Mouse (Mus musculus) megakaryocyte progenitor cell, adult 5-6 weeks (primary cell): Measurements from ENCODE around the gene Uxs1. TPM values are rescaled to one million over a fixed set of nuclear protein-coding genes. Genes with fewer than 3 reads are reported as not detected.

ENCODE experiments used
- ATAC-seq: replicated peaks from 2 replicates; pipeline ENCODE4 v1.8.0; 2016; ENCODE audit warnings: mild to moderate bottlenecking, moderate TSS enrichment, inconsistent platforms; ENCODE audit not compliant: poor library complexity
- total RNA-seq, 2 experiments: library from RNA; stranded (forward) in 1 of 2; stranded (reverse) in 1 of 2; fragments of 157-497, 149-512 nt in 1 of 2; fragments of 200-1000 nt in 1 of 2; gene quantifications; 2 replicates each; pipeline versions ENCODE4 v1.2.3 to v1.2.4; 2015 to 2017

Uxs1 gene
- total RNA-seq (2015) (28.0 and 32.7 TPM in 2 replicates), total RNA-seq (2017) (30.7 and 49.6 TPM in 2 replicates)

GRCm38 (mm10) chr1:43827763-43828194 is at the start of gene Uxs1:
Gene Uxs1 (minus strand): TSS chr1:43827800.
- peak; percentile 90 for ATAC-seq

DNA sequence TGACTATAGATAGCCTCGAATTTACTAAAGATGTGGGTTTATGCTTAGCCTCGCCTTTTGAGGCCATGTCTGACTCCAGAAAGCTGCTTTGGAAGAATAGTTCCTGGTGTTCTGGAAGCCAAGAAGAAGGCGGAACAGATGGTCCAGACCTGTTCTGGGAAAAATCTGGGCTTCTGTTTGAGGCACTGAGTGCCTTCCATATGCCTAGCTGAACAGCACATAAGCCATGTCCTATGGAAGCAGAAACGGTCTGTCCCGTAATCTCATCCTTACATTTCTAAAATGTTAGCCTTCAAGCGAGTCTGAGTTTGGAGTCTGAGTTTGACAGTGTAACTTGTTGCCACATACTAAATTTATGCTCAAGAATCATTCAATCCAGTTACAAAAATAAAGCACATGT is 49.6 kb upstream of the Uxs1 start:
- ATAC-seq = no peak

- ATAC-seq = no peak
Observed at GRCm38 (mm10) chr1:43871116-43871515, 43.5 kb upstream of the Uxs1 start.

- ATAC-seq = no peak
Observed at GRCm38 (mm10) chr1:43868510-43868909, 40.9 kb upstream of the Uxs1 start.

- no peak for ATAC-seq
Observed at GRCm38 (mm10) chr1:43864758-43865157, 37.2 kb upstream of the Uxs1 start.

DNA sequence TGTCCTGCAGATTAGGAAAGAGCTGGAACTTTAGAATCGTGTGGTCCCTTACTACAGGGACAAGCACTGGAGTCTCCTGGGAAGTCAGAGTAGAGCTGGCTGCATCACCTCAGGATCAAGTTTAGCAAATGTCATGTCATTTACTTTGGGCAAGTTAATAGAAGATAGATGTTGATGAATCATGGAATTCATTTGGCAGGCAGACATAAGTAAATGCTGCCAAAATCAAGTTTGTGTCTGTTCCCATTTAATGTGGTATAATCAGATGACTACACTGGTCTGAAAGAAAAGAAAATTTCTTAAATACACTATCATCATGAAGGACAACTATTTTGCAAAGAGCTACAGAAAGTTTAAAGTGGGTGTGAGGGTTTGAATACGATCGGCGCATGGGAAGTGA is 35.0 kb upstream of the Uxs1 start:
- ATAC-seq = no peak

DNA sequence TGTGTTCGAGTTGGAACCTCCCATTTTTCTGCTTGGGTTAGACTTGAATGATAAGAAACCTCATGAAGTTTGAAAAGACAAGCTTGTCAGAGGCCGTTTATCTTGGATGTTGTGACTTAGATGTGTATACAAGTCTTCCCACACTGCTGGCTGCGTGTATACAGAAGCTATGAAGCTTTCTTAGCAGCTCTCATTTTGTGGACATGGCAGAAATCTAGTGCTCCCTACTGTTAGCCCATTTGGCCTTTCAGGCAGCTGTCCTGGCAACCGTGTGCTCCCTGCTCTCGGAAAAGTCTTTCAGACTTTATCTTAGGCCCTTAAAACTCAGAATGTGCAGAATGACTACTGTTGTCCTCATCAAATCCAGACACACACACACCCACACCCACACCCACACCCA is 31.4 kb upstream of the Uxs1 start:
- ATAC-seq = no peak

DNA sequence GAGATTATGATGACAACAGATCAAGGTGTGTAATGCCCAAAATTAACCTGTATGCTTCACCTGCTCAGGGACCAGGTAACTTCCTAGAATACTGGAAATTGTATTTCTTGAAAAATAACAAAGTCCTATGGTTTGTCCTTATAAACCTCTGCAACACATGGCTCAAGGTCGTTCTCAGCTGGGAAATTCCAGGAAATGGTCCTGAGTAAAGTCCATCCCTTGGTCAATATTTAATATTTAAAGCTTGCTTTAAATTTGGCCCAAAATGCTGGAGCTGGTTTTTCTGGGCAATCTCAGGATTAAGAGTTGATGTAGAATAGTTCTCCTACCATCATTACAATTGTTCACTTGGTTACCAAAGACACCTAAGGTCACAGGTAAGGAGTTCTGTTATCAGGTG is 30.1 kb upstream of the Uxs1 start:
- no peak for ATAC-seq

GRCm38 (mm10) chr1:43855591-43855990 is 28.0 kb upstream of the Uxs1 start:
- no peak for ATAC-seq

GRCm38 (mm10) chr1:43843398-43843797 is 15.8 kb upstream of the Uxs1 start:
- ATAC-seq = no peak

GRCm38 (mm10) chr1:43837236-43837635 is 9.6 kb upstream of the Uxs1 start:
- no peak for ATAC-seq

DNA sequence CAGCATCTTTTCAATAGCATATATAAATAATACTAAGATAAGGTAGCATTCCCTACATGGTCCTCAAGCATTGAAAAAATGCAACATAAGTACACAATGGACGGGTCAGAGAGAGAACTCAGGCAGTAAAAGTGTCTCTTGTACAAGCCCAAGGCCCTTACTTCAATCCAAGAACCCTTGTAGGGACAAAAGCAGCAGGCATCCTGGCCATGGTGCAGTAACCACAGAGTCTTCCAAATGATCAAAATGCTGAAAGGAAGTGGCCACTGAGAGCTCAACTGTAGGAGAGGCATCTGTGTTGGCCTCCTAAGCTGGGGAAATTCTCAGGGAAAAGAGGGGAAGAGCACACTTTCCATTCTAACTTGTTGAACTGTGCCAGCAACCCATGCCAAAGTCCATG is 2.5 kb upstream of the Uxs1 start:
- no peak for ATAC-seq

- peak; percentile 49 for ATAC-seq
Observed at GRCm38 (mm10) chr1:43827002-43827762, 418 bp downstream of the Uxs1 start.

- no peak for ATAC-seq
Observed at GRCm38 (mm10) chr1:43826628-43827001, 985 bp downstream of the Uxs1 start.

GRCm38 (mm10) chr1:43823406-43823805 is 4.2 kb downstream of the Uxs1 start:
- no peak for ATAC-seq

DNA sequence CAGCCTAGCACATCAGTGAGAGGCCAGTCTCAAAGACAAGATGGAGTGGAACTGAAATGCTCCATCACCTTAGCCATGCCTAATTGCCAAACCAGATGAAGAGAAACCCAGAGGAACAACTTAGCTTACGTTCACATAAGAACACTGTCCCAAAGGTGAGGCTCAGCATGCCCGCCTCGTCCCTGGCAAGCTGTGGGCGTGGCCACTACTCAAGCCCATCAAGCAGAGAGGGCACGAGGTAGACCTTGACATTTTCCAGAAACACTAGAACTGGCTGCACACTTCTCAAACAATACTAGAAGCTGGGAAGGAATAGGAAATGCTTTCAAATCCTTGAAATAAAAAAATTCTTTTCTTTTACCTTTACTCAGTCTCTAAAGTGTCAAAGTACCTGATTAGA is 5.0 kb downstream of the Uxs1 start:
- ATAC-seq = no peak

DNA sequence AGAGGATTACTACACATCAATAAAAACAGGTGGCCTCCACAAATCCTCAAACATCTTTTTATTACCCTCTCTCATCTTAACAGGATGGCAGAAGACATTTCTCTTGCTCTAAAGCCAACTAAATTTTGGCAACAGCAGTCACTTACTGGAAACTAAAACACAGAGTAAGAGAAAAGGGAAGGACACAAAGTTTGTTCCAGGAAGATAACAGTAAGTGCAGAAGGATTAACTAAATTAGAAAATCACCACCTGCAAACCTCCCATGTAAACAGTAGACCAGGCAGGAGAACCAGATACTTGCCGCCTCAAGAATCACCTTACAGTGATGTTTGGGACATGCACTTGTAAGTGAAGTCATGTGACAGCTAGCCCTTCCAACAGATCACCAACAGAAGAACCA is 5.8 kb downstream of the Uxs1 start:
- ATAC-seq = no peak

DNA sequence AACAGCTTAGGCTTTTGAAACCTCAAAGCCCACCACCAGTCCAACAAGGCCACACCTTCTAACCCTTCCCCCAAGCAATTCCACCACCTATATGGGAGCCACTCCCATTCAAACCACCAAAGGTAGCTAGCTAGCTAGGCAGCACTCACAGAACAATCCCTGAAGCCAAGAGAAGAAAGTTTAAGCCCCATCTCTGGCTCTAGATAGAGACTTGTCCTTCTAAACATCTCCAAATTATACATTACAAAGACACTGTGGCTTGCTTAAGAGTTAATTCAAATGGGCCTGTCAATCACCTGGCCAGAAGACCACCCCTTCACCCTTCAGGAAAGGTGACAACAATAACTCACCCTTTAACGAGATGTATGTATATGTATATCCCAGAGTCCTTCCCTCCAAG is 7.0 kb downstream of the Uxs1 start:
- no peak for ATAC-seq

DNA sequence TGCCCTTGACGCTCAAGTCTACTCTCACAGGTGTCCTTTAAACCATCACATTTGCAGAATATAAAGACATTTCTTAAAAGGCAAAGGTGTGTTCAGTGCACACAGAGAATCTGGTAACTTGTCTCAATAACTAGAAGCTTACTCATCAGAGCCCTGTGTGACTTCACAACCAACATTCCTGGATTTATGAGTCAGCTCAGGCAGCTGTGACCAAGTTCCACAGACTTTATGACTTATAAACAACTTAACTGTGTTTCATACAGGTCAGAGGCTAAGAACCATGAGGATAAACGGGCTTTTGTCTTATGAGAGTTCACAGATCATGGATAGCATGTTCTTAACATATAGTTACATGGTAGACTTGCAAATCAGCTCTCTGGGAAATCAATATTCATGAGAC is 8.5 kb downstream of the Uxs1 start:
- no peak for ATAC-seq

DNA sequence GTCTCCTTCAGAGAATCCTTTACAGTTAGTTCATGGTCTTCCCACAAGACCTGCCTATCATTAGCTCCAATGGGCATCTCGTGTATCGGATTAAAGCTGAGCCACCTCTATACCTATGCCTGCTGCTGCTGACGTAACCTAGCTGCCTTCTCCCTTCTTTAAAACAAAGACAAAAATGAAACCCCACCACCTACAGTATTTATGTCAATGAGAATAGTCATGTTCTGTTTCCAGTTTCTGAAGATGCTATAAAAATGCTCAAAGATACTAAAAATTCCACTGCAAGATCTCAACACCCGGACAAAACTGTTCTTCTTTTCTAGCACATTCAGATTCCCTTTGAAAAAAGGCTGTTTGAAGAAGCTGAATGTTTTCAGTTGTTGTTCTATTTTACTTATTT is 9.2 kb downstream of the Uxs1 start:
- no peak for ATAC-seq

DNA sequence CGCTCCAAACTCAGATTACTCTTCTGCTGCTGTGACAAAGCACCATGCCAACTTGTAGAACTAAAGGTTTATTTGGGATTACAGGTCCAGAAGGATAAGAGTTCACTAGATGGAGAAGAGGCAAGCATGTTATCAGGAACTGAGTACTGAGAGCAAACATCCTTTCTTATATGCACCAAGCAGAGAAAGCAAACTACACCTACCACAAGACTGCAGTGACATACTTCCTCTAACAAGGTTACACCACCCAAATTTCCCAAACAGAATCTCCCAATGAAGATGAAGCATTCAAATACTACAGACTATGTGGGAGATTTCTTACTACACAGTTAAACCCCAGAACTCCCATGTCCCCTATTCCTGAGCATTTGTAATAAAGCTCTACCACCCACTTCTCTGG is 15.8 kb downstream of the Uxs1 start:
- ATAC-seq = peak; percentile 56

DNA sequence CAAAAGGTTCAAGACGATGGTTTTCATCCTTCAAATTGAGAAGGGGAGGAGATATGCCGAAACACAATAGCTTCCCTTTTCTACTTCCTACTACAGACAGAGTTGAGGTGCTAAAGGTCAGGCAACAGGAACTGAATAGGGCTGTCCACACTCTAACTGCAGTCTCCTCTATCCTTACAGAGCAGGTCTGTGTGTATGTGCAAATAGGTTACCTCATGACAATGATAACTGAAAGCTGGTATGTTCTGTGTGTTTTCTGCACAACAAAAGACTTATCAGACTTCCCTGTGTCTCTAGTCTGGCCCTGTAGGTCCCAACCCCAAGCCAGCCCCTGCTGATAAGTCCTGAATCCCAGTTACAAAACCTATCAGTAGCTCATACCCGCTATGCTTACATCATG is 16.5 kb downstream of the Uxs1 start:
- ATAC-seq = peak; percentile 84

DNA sequence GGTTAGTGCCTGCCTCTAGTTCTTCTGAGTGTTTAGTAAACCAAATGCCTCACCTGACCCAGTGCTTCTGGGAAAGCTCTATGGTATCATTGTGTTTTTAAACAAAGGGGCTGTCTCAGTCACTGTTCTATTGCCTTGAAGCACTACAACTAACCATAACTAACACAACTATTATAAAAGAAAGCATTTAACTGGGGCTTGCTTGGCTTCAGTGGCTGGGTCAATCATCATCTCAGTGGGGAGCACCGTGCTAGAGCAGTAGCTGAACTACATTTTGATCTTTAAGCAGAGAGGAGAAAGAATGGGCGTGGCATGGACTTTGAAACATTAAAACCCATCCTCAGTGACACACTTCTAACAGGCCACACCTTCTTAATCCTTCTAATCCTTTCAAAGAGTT is 18.2 kb downstream of the Uxs1 start:
- ATAC-seq = no peak
